Mouse (Mus musculus) stomach, embryonic 14.5 days (tissue): ENCODE data around the gene Camsap3. TPM values are rescaled to one million over a fixed set of nuclear protein-coding genes. Genes with fewer than 3 reads are reported as not detected.
"Not testable (repeated sequence)": the region's sequence is repeated elsewhere in the genome, so short reads cannot be mapped to it uniquely, and the experiment has no call there.

Experiments used
- ATAC-seq: fragments of 200-750 bp; cut with Nextera tagmentation; 2 replicates; pipeline ENCODE4 v1.8.0; 2017; ENCODE audit warnings: low read depth, moderate TSS enrichment; ENCODE audit not compliant: insufficient number of reproducible peaks, insufficient read depth, low FRiP score
- H3K27ac ChIP-seq: fragments of 300-500 bp; sonication (generic); 2 replicates; pipeline ENCODE4 v1.5.1; 2014; ENCODE audit warnings: mild to moderate bottlenecking, low read length, moderate library complexity, mixed read lengths
- H3K27me3 ChIP-seq: fragments of 300-500 bp; sonication (generic); 2 replicates; pipeline ENCODE4 v1.6.1; 2014; ENCODE audit warnings: low read length, control low read depth, mixed read lengths; ENCODE audit not compliant: control insufficient read depth, insufficient read depth
- H3K36me3 ChIP-seq: fragments of 300-500 bp; sonication (generic); 2 replicates; pipeline ENCODE4 v1.6.1; 2014; ENCODE audit warnings: mild to moderate bottlenecking, control low read depth, low read length, moderate library complexity, mixed read lengths; ENCODE audit not compliant: control insufficient read depth, insufficient read depth
- H3K4me1 ChIP-seq: fragments of 300-500 bp; sonication (generic); 2 replicates; pipeline ENCODE4 v1.6.1; 2014; ENCODE audit warnings: low read length, control low read depth, mixed read lengths; ENCODE audit not compliant: control insufficient read depth, insufficient read depth
- H3K4me2 ChIP-seq: fragments of 300-500 bp; sonication (generic); replicated peaks from 2 replicates; pipeline ENCODE4 v1.6.1; 2014; ENCODE audit warnings: low read depth, low read length, control low read depth
- H3K4me3 ChIP-seq: fragments of 300-500 bp; sonication (generic); 2 replicates; pipeline ENCODE4 v1.5.1; 2014; ENCODE audit warnings: low read depth, low read length, control low read depth
- H3K9ac ChIP-seq: fragments of 300-500 bp; sonication (generic); replicated peaks from 2 replicates; pipeline ENCODE4 v1.6.1; 2014; ENCODE audit warnings: low read depth, mild to moderate bottlenecking, control low read depth, low read length, moderate library complexity, mixed read lengths
- H3K9me3 ChIP-seq: fragments of 300-500 bp; sonication (generic); 2 replicates; pipeline ENCODE4 v1.6.1; 2016; ENCODE audit warnings: low read depth, low read length, control low read depth; ENCODE audit not compliant: control insufficient read depth
- WGBS: fragments of 180-500 bp; shearing (Covaris S2); extraction: QIAGEN DNeasy Blood & Tissue Kit; methylation state at CpG from one replicate; pipeline ENCODE4 v1.1.7; 2014; 5-methylcytosine and 5-hydroxymethylcytosine counted together
- polyA plus RNA-seq: library from polyadenylated mRNA; unstranded; fragments of >200 nt; fragmentation: Nextera tagmentation; extraction: Ambion mirVana; gene quantifications from 2 replicates; pipeline ENCODE4 v1.2.1, GENCODE M21; 2014

Camsap3 gene
- polyA plus RNA-seq, 1 experiment from 2014 or later: 15.3 TPM

- H3K4me3 ChIP-seq: no peak overlapping the region
- WGBS: 7% methylated on average over 7 of the region's 7 CpGs
- H3K4me1 ChIP-seq: no peaks in the 10 kb centered on the region
- no peak overlapping the region for H3K9ac ChIP-seq
- no peak overlapping the region for H3K27ac ChIP-seq
- H3K9me3 ChIP-seq: no peaks in the 10 kb centered on the region
- peak overlapping the region; percentile 29; the same call in 1 of the 2 replicates for H3K4me2 ChIP-seq
- no peaks in the 10 kb centered on the region for H3K36me3 ChIP-seq
- ATAC-seq: no peak
- H3K27me3 ChIP-seq: no peaks in the 10 kb centered on the region
Measured at GRCm38 (mm10) chr8:3568378-3568777, 18.7 kb upstream of the Camsap3 start.

GRCm38 (mm10) chr8:3569784-3570183, 17.3 kb upstream of the Camsap3 start:
- no peak overlapping the region for H3K4me2 ChIP-seq
- no peaks in the 10 kb centered on the region for H3K36me3 ChIP-seq
- H3K4me1 ChIP-seq: no peaks in the 10 kb centered on the region
- H3K9ac ChIP-seq: no peak overlapping the region
- WGBS: 81% methylated on average over 5 of the region's 5 CpGs
- ATAC-seq: no peak
- H3K27me3 ChIP-seq: no peaks in the 10 kb centered on the region
- H3K27ac ChIP-seq: no peak overlapping the region
- H3K9me3 ChIP-seq: no peaks in the 10 kb centered on the region
- no peak overlapping the region for H3K4me3 ChIP-seq

- no peaks in the 10 kb centered on the region for H3K27me3 ChIP-seq
- 88% methylated on average over 3 of the region's 3 CpGs for WGBS
Measured at GRCm38 (mm10) chr8:3574546-3574945, 12.5 kb upstream of the Camsap3 start.

GRCm38 (mm10) chr8:3576211-3576960, 10.7 kb upstream of the Camsap3 start:
- H3K4me1 ChIP-seq: no peaks in the 10 kb centered on the region
- H3K9ac ChIP-seq: no peak overlapping the region
- H3K27me3 ChIP-seq: no peaks in the 10 kb centered on the region
- H3K9me3 ChIP-seq: no peaks in the 10 kb centered on the region
- WGBS: 69% methylated on average over 15 of the region's 15 CpGs
- H3K36me3 ChIP-seq: no peaks in the 10 kb centered on the region
- no peak overlapping the region for H3K4me2 ChIP-seq
- H3K27ac ChIP-seq: no peak overlapping the region
- no peak overlapping the region for H3K4me3 ChIP-seq
- no peak for ATAC-seq

More at GRCm38 (mm10) chr8:3574546-3574945, 12.5 kb upstream of the Camsap3 start:
- H3K9me3 ChIP-seq: no peaks in the 10 kb centered on the region
- no peaks in the 10 kb centered on the region for H3K4me1 ChIP-seq
- no peak overlapping the region for H3K9ac ChIP-seq
- no peak overlapping the region for H3K27ac ChIP-seq
- no peak overlapping the region for H3K4me2 ChIP-seq
- H3K36me3 ChIP-seq: no peaks in the 10 kb centered on the region
- H3K4me3 ChIP-seq: no peak overlapping the region
- no peak for ATAC-seq

- no peaks in the 10 kb centered on the region for H3K36me3 ChIP-seq
- no peak overlapping the region for H3K9ac ChIP-seq
- 71% methylated on average over 9 of the region's 9 CpGs for WGBS
- H3K9me3 ChIP-seq: no peaks in the 10 kb centered on the region
- no peak overlapping the region for H3K4me3 ChIP-seq
- peak overlapping the region; percentile 52; the same call in 1 of the 2 replicates for H3K27ac ChIP-seq
- no peaks in the 10 kb centered on the region for H3K27me3 ChIP-seq
- H3K4me1 ChIP-seq: no peaks in the 10 kb centered on the region
- H3K4me2 ChIP-seq: no peak overlapping the region
- ATAC-seq: peak; percentile 73
Measured at GRCm38 (mm10) chr8:3579390-3580364, 7.4 kb upstream of the Camsap3 start.

- H3K36me3 ChIP-seq, H3K4me2 ChIP-seq, H3K9me3 ChIP-seq, H3K4me1 ChIP-seq, H3K4me3 ChIP-seq, ATAC-seq, H3K27ac ChIP-seq, H3K9ac ChIP-seq, H3K27me3 ChIP-seq: not testable (repeated sequence)
- WGBS: 84% methylated on average over 1 of the region's 3 CpGs
Measured at GRCm38 (mm10) chr8:3581961-3582360, 5.1 kb upstream of the Camsap3 start.

- no peak for ATAC-seq
Measured at GRCm38 (mm10) chr8:3586452-3586851, 641 bp upstream of the Camsap3 start.

GRCm38 (mm10) chr8:3587391-3588257, 531 bp downstream of the Camsap3 start:
- Histone ChIP-seq H3K27ac (peak overlapping the region; percentile 80), H3K36me3 (no peaks in the 10 kb centered on the region), H3K4me3 (peak overlapping the region; percentile 75), H3K9me3 (no peaks in the 10 kb centered on the region), H3K27me3 (peaks cover 5% of the 10 kb centered on the region), H3K4me2 (peak overlapping the region; percentile 84), H3K4me1 (no peaks in the 10 kb centered on the region), H3K9ac (peak overlapping the region; percentile 65)
- ATAC-seq: peak; percentile 82
- under 1% methylated on average over 75 of the region's 77 CpGs for WGBS

More at GRCm38 (mm10) chr8:3586452-3586851, 641 bp upstream of the Camsap3 start:
- Histone ChIP-seq H3K36me3 (no peaks in the 10 kb centered on the region), H3K27ac (no peak overlapping the region), H3K9ac (no peak overlapping the region), H3K4me2 (no peak overlapping the region), H3K4me3 (no peak overlapping the region), H3K9me3 (no peaks in the 10 kb centered on the region), H3K4me1 (no peaks in the 10 kb centered on the region), H3K27me3 (peaks cover 5% of the 10 kb centered on the region)
- 69% methylated on average over 2 of the region's 2 CpGs for WGBS
